Mouse (Mus musculus) embryonic facial prominence, embryonic 13.5 days (tissue): ENCODE results near the gene Fam160b1. TPM values are rescaled to one million over a fixed set of nuclear protein-coding genes. Genes with fewer than 3 reads are reported as not detected.

ENCODE experiments used
- ATAC-seq: fragments of 200-750 bp; cut with Nextera tagmentation; 2 replicates; pipeline ENCODE4 v1.8.0; 2017; ENCODE audit warnings: low read depth; ENCODE audit not compliant: insufficient number of reproducible peaks, insufficient read depth, low FRiP score, low TSS enrichment
- H3K27ac ChIP-seq: fragments of 300-500 bp; sonication (generic); 2 replicates; pipeline ENCODE4 v1.5.1; 2015; ENCODE audit warnings: moderate library complexity, mild to moderate bottlenecking, inconsistent platforms
- H3K27me3 ChIP-seq: fragments of 300-500 bp; sonication (generic); 2 replicates; pipeline ENCODE4 v1.6.1; 2015; ENCODE audit warnings: mild to moderate bottlenecking, inconsistent platforms
- H3K36me3 ChIP-seq: fragments of 300-500 bp; sonication (generic); 2 replicates; pipeline ENCODE4 v1.6.1; 2015; ENCODE audit warnings: mild to moderate bottlenecking, inconsistent platforms
- H3K4me1 ChIP-seq: fragments of 300-500 bp; sonication (generic); 2 replicates; pipeline ENCODE4 v1.6.1; 2015; ENCODE audit warnings: inconsistent platforms
- H3K4me2 ChIP-seq: fragments of 300-500 bp; sonication (generic); 2 replicates; pipeline ENCODE4 v1.6.1; 2015; ENCODE audit warnings: moderate library complexity, mild to moderate bottlenecking, inconsistent platforms
- H3K4me3 ChIP-seq: fragments of 300-500 bp; sonication (generic); 2 replicates; pipeline ENCODE4 v1.5.1; 2015; ENCODE audit warnings: mild to moderate bottlenecking, inconsistent platforms
- H3K9ac ChIP-seq: fragments of 300-500 bp; sonication (generic); 2 replicates; pipeline ENCODE4 v1.6.1; 2015; ENCODE audit warnings: mild to moderate bottlenecking, inconsistent platforms
- H3K9me3 ChIP-seq: fragments of 300-500 bp; sonication (generic); 2 replicates; pipeline ENCODE4 v1.6.1; 2016; ENCODE audit warnings: inconsistent platforms
- WGBS: fragments of 180-500 bp; shearing (Covaris S2); methylation state at CpG from one replicate; pipeline ENCODE4 v1.1.7; 2015; ENCODE audit warnings: mixed read lengths; 5-methylcytosine and 5-hydroxymethylcytosine counted together
- polyA plus RNA-seq: library from polyadenylated mRNA; unstranded; fragments of >200 nt; fragmentation: Nextera tagmentation; extraction: Ambion mirVana; gene quantifications from 2 replicates; pipeline ENCODE4 v1.2.1, GENCODE M21; 2015

The Fam160b1 gene
- polyA plus RNA-seq, 1 experiment from 2014 or later, result 15.2 TPM

- Histone ChIP-seq H3K27ac (no peak overlapping the region), H3K36me3 (no peaks in the 10 kb centered on the region), H3K27me3 (0 out of 2 replicates have a peak, but pooled peaks cover 3% of the 10 kb centered on the region), H3K9ac (no peak overlapping the region), H3K4me2 (no peak overlapping the region), H3K9me3 (no peaks in the 10 kb centered on the region), H3K4me3 (no peak overlapping the region), H3K4me1 (peaks cover 10% of the 10 kb centered on the region; the same call in 1 of the 2 replicates)
- WGBS, result 62% methylated on average over 6 of the region's 6 CpGs
- ATAC-seq, result no peak
These were observed 69.4 kb downstream of the Fam160b1 start for GRCm38 (mm10) chr19:57429926-57430325.

- Histone ChIP-seq H3K36me3 (no peaks in the 10 kb centered on the region), H3K27ac (no peak overlapping the region), H3K27me3 (0 out of 2 replicates have a peak, but pooled peaks cover 3% of the 10 kb centered on the region), H3K9me3 (no peaks in the 10 kb centered on the region), H3K4me3 (no peak overlapping the region), H3K9ac (no peak overlapping the region), H3K4me2 (no peak overlapping the region), H3K4me1 (peaks cover 13% of the 10 kb centered on the region; the same call in 1 of the 2 replicates)
- WGBS, result 43% methylated on average over 6 of the region's 6 CpGs
- no peak for ATAC-seq
These were observed 71.0 kb downstream of the Fam160b1 start for GRCm38 (mm10) chr19:57431476-57431875.

GRCm38 (mm10) chr19:57434024-57434423 is 73.5 kb downstream of the Fam160b1 start:
- no peaks in the 10 kb centered on the region for H3K9me3 ChIP-seq
- no peak overlapping the region for H3K4me2 ChIP-seq
- 0 out of 2 replicates have a peak, but pooled peaks cover 3% of the 10 kb centered on the region for H3K27me3 ChIP-seq
- no peak overlapping the region for H3K4me3 ChIP-seq
- H3K4me1 ChIP-seq, result peaks cover 20% of the 10 kb centered on the region; the same call in 1 of the 2 replicates
- H3K36me3 ChIP-seq, result no peaks in the 10 kb centered on the region
- no peak overlapping the region for H3K9ac ChIP-seq
- whole genome bisulfite sequencing, result 56% methylated on average over 6 of the region's 6 CpGs
- no peak for ATAC-seq
- no peak overlapping the region for H3K27ac ChIP-seq

GRCm38 (mm10) chr19:57436586-57437021 is 76.1 kb downstream of the Fam160b1 start:
- no peak overlapping the region for H3K4me2 ChIP-seq
- H3K9ac ChIP-seq, result no peak overlapping the region
- 0 out of 2 replicates have a peak, but pooled peaks cover 3% of the 10 kb centered on the region for H3K27me3 ChIP-seq
- H3K4me3 ChIP-seq, result no peak overlapping the region
- H3K4me1 ChIP-seq, result 0 out of 2 replicates have a peak, but pooled peaks cover 17% of the 10 kb centered on the region
- H3K36me3 ChIP-seq, result no peaks in the 10 kb centered on the region
- WGBS, result 48% methylated on average over 10 of the region's 10 CpGs
- no peak for ATAC-seq
- H3K9me3 ChIP-seq, result no peaks in the 10 kb centered on the region
- no peak overlapping the region for H3K27ac ChIP-seq

GRCm38 (mm10) chr19:57437042-57437441 is 76.6 kb downstream of the Fam160b1 start:
- H3K36me3 ChIP-seq, result no peaks in the 10 kb centered on the region
- H3K4me2 ChIP-seq, result no peak overlapping the region
- H3K4me3 ChIP-seq, result no peak overlapping the region
- 0 out of 2 replicates have a peak, but pooled peaks cover 15% of the 10 kb centered on the region for H3K4me1 ChIP-seq
- 51% methylated on average over 7 of the region's 7 CpGs for WGBS
- ATAC-seq, result no peak
- H3K9ac ChIP-seq, result no peak overlapping the region
- no peak overlapping the region for H3K27ac ChIP-seq
- no peaks in the 10 kb centered on the region for H3K9me3 ChIP-seq
- H3K27me3 ChIP-seq, result 0 out of 2 replicates have a peak, but pooled peaks cover 3% of the 10 kb centered on the region

Other genes starting within 250 kb of the Fam160b1 start
- 33.3 and 36.0 TPM in 2 replicates for gene Ablim1, start 45.8 kb upstream of the Fam160b1 start, polyA plus RNA-seq
- 30.0 and 33.6 TPM in 2 replicates for gene Trub1, start 92.2 kb downstream of the Fam160b1 start, polyA plus RNA-seq